Mouse (Mus musculus) liver, embryonic 12.5 days (tissue): ENCODE measurements around the gene Mthfsl. TPM values are rescaled to one million over a fixed set of nuclear protein-coding genes. Genes with fewer than 3 reads are reported as not detected.
"Not testable (repeated sequence)": the region's sequence is repeated elsewhere in the genome, so short reads cannot be mapped to it uniquely, and the experiment has no call there.

Experiments used
- ATAC-seq: fragments of 200-750 bp; cut with Nextera tagmentation; 2 replicates; pipeline ENCODE4 v1.8.0; 2017; ENCODE audit warnings: moderate number of reproducible peaks, mild to moderate bottlenecking, moderate library complexity
- H3K27ac ChIP-seq: fragments of 300-500 bp; sonication (generic); 2 replicates; pipeline ENCODE4 v1.5.1; 2016; ENCODE audit warnings: mild to moderate bottlenecking
- H3K27me3 ChIP-seq: fragments of 300-500 bp; sonication (generic); replicated peaks from 2 replicates; pipeline ENCODE4 v1.6.1; 2016; ENCODE audit warnings: mild to moderate bottlenecking, moderate library complexity
- H3K36me3 ChIP-seq: fragments of 300-500 bp; sonication (generic); 2 replicates; pipeline ENCODE4 v1.6.1; 2016; ENCODE audit warnings: mild to moderate bottlenecking, moderate library complexity
- H3K4me1 ChIP-seq: fragments of 300-500 bp; sonication (generic); 2 replicates; pipeline ENCODE4 v1.6.1; 2016
- H3K4me2 ChIP-seq: fragments of 300-500 bp; sonication (generic); 2 replicates; pipeline ENCODE4 v1.6.1; 2016; ENCODE audit warnings: mild to moderate bottlenecking, moderate library complexity
- H3K4me3 ChIP-seq: fragments of 300-500 bp; sonication (generic); 2 replicates; pipeline ENCODE4 v1.5.1; 2016; ENCODE audit warnings: mild to moderate bottlenecking, moderate library complexity
- H3K9ac ChIP-seq: fragments of 300-500 bp; sonication (generic); 2 replicates; pipeline ENCODE4 v1.6.1; 2016; ENCODE audit warnings: mild to moderate bottlenecking, moderate library complexity
- H3K9me3 ChIP-seq: fragments of 300-500 bp; sonication (generic); replicated peaks from 2 replicates; pipeline ENCODE4 v1.6.1; 2016; ENCODE audit warnings: mild to moderate bottlenecking, moderate library complexity
- WGBS: fragments of 180-500 bp; shearing (Covaris S2); methylation state at CpG from one replicate; pipeline ENCODE4 v1.1.7; 2016; ENCODE audit not compliant: insufficient replicate concordance; 5-methylcytosine and 5-hydroxymethylcytosine counted together
- polyA plus RNA-seq: library from polyadenylated mRNA; unstranded; fragments of >200 nt; fragmentation: Nextera tagmentation; extraction: Ambion mirVana; gene quantifications from 2 replicates; pipeline ENCODE4 v1.2.1, GENCODE M21; 2016

The Mthfsl gene
- polyA plus RNA-seq, 1 experiment from 2014 or later: 24.2 TPM

DNA sequence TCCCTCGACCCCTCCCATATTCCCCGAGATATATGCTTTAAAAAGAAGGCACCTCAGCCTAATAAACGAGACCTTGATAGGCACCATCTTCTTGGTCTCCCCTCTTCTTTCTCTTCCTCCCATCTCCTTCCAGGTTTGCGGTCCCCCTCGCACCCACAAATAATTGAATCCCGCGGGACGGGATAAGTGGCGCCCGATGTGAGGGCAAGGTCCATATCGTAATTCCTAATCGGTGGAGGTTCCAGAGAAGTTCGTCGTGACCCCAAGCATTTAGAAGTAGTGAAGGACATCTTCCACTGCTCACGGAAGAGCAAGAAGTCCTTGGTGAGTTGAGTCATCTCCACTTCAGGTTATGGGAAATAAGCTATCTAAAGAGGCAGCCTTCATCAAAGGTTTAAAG is 69.4 kb downstream of the Mthfsl start:
- H3K4me1 ChIP-seq, H3K9me3 ChIP-seq, ATAC-seq, H3K36me3 ChIP-seq, H3K27ac ChIP-seq, H3K4me2 ChIP-seq, H3K4me3 ChIP-seq, H3K27me3 ChIP-seq, H3K9ac ChIP-seq: not testable (repeated sequence)
- 88% methylated on average over 13 of the region's 15 CpGs for WGBS

Other genes starting within 250 kb of the Mthfsl start
- 77.0 and 79.0 TPM in 2 replicates for gene Syncrip, start 237.7 kb downstream of the Mthfsl start, polyA plus RNA-seq
- gene Zfp949, start 172.3 kb downstream of the Mthfsl start, polyA plus RNA-seq: 5.9 and 6.2 TPM in 2 replicates
- not detected in 2 replicates for gene Trim43a, start 139.4 kb downstream of the Mthfsl start, polyA plus RNA-seq
- 0.47 TPM in 1 of 2 replicates, not detected in the other for gene Bcl2a1d, start 11.6 kb upstream of the Mthfsl start, polyA plus RNA-seq
- not detected in 2 replicates for gene Trim43c, start 118.9 kb upstream of the Mthfsl start, polyA plus RNA-seq
- gene Bcl2a1a, start 236.6 kb upstream of the Mthfsl start, polyA plus RNA-seq: 0.18 TPM in 1 of 2 replicates, not detected in the other